Mouse (Mus musculus): ENCODE results near the gene Dao.

Gene Dao

DNA sequence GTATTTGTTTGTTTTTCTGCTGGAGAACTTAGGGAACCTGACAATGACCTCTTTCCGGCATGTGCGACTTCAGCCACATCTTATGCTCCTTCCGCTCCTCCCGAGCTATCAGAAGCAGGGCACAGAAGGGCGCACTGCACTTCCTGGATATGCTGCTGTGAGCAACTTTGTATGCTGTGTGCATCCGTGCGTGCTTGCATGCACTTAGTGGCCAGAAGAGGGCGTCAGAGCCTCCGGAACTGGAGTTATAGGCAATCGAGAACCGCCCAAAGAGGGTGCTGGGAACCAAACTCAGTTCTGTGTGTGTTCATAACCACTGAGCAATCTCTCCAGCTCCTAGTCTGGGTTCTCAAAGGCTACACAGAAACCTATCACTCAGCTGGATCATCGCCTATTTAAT, 27.1 kb downstream of the Dao start:
- no peak for DNase-seq

DNA sequence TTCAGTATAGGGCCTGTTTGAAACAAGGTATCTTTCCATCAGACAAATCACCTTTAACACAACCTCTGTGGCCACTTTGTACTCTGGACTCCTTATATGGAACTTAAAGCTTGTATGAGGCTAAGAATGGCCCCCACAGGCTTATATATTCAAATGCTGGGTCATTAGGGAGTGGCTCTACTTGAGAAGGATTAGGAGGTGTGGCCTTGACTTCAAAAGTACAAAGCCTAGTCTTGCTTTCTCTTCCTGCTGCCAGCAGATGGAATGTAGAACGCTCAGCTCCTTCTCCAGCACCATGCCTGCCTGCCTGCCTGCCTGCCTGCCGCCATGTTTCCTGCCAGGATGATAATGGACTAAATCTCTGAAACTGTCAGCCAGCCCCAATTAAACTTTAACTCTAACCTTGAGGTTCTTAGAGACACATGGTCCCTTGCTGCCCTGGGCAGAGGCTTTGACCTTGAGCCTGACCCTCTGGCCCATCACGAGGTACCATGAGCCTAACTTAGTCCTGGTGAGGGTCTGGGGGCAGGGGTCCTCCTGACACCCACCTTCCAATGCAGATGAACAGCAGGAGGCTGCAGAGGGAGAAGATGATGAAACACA, 28.8 kb downstream of the Dao start:
- no peak for DNase-seq

- DNase-seq: no peak
Observed at GRCm38 (mm10) chr5:114034393-114034792, 30.9 kb downstream of the Dao start.

GRCm38 (mm10) chr5:114035111-114035510, 31.6 kb downstream of the Dao start:
- peak; percentile 67 for DNase-seq

DNA sequence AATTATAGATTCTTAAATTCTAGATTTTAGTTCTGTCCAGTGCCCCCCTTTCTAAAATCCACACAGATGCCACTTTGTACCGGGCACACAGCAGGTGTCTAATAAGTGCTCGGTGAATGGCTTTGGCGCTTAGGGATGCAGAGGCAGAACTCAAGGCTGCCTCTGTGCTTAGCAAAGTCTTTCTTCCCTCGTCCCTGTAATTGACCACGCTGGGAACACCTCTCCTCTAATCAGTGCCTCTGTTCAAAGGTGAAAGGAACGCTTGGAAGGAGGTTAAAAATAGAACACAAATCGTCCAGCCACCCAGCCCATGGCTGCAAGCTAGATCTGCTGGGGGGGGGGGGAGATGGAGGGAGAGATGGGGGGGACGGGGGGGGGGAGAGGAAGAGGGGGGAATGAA, 37.0 kb downstream of the Dao start:
- no peak for DNase-seq

GRCm38 (mm10) chr5:114040911-114041310, 37.4 kb downstream of the Dao start:
- no peak for DNase-seq

- DNase-seq: peak; percentile 64
Observed at GRCm38 (mm10) chr5:114041327-114041930, 37.9 kb downstream of the Dao start.

- no peak for DNase-seq
Observed at GRCm38 (mm10) chr5:114043800-114044199, 40.3 kb downstream of the Dao start.

DNA sequence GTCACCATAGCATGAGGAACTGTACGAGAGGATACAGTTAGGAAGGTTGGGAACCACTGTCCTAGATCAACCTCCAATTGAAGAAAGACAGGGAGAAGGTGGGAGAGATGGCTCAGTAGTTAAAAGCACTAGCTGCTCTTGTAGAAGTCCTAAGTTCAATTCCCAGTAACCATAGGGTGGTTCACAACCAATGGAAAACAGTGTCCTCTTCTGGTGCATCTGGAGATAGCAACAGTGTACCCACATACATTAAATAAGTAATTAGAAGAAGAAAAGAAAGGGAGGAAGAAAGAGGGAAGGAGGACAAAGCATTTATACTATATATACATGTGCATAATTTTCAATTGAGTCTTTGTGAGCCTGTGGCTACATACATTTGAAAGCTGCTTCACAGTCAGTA, 41.6 kb downstream of the Dao start:
- peak; percentile 38 for DNase-seq

DNA sequence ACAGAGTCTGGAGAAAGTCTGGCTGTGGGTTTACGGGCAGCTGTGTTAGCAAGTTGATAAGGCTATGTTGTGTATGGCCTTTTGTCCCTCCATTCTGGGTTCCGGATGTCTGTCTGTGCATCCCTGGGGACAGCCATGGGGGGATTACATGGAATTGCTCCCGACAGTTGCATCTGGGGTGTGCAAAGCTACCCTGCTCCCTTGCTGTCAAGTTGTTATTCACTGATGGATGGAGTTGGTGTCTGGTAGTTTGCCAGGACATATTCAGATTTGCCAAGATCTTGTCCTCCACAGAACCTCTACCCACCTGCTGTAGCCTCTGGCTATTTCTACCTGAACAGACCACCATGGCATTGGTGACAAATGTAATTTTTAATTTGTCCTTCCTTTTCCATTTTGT, 42.6 kb downstream of the Dao start:
- DNase-seq: no peak

GRCm38 (mm10) chr5:114046604-114047003, 43.1 kb downstream of the Dao start:
- no peak for DNase-seq

DNA sequence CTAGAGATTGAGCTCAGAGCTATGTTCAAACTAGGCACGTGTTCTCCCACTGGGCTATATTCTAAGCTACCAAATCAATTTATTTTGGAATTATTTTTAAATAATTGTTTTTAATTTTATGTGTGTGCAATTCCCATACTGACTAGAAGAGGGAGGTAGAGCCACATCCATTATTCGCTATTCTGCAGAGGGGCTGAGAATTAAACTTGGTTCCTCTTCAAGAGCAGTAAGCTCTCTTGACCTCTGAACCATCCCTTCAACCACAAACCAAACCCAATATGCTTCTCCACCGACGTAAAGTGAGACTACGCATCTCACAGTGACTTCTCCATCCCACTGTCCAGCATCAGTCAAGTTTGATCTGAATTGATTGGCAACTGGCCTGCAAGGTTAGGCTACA, 43.7 kb downstream of the Dao start:
- no peak for DNase-seq

- no peak for DNase-seq
Observed at GRCm38 (mm10) chr5:114048731-114049308, 45.3 kb downstream of the Dao start.

GRCm38 (mm10) chr5:114052246-114052761, 48.8 kb downstream of the Dao start:
- peak; percentile 85 for DNase-seq

GRCm38 (mm10) chr5:114057129-114057731, 53.7 kb downstream of the Dao start:
- DNase-seq: no peak

DNA sequence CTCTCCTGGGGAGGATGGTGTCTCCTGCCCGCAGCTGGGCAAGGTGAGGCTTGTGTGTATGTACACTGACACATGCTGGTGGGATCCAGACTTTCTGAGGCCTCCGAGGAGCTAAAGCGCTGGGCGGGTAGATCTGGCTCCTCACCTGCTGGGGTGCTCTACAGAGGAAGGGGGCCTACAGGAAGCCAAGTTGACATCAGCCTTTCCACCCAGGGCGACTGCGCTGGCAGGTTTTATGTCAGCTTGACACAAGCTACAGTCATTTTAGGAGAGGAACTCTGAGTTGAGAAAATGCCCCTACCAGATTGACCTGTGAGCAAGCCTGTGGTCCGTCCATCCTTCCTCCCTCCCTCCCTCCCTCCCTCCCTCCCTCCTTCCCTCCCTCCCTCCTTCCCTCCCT, 58.2 kb downstream of the Dao start:
- DNase-seq: no peak

GRCm38 (mm10) chr5:114063958-114064357, 60.5 kb downstream of the Dao start:
- no peak for DNase-seq

DNA sequence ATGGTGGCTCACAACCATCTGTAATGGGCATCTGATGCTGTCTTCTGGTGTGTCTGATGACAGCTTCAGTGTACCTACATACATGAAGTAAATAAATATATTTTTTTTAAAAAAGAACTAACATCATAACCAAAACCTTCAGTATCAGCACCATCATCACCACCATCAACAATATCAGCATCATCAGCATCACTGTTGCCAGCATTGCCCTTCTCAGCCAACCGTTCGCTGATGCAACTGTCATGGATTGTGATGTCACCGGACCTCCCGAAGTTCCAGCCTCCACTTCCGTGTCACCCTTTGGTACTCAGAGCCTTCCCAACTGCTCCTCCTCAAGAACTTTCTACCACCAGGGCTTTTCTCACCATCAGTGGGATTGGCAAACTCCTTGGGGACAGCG, 61.7 kb downstream of the Dao start, which contains the start of gene Usp30:
TSS of gene Usp30 (plus strand) at position 301 of the 400 bp plus-strand sequence.
- DNase-seq: no peak

- DNase-seq: no peak
Observed at GRCm38 (mm10) chr5:114066601-114067000, 63.1 kb downstream of the Dao start.

DNA sequence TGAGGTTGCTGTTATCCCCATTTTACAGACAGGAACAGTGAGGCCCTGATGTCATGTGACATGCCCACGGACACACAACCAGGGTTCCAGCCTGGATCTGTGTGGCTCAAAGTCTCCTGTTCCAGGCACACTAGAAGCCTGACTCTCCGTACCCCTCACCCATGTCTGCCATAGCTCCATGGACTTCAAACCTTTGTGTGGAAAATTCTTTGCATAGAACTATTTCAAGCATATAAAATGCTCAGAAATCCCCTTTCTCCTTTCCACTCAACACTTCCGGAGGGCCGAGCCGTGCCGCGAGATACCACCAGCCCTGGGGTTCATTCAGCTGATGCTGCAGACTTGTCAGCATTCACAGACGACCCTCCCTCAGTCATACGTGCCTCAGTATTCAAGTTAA, 64.0 kb downstream of the Dao start:
- DNase-seq: no peak

GRCm38 (mm10) chr5:114067982-114068381, 64.5 kb downstream of the Dao start:
- no peak for DNase-seq

DNA sequence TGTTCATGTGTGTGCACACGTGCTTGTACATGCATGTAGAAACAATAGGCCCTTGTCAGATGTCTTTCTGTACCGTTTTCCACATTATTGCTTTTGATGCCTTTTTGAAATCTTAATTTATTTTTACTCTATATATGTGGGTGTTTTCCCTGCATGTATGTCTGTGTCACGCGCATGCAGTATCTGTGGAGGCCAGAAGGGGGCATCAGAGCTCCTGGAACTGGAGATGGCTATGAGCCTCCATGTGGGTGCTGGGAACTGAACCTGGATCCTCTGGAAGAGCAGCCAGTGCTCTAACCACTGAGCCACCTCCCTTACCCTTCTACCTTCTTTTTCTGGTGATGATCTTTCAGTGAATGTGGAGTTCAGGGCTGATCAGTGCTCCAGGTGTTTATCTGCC, 67.4 kb downstream of the Dao start:
- no peak for DNase-seq

GRCm38 (mm10) chr5:114072262-114072661, 68.8 kb downstream of the Dao start:
- DNase-seq: no peak
